Mouse (Mus musculus): ENCODE measurements around the gene Dstyk.
"Not testable (repeated sequence)": the region's sequence is repeated elsewhere in the genome, so short reads cannot be mapped to it uniquely, and the experiment has no call there.

GRCm38 (mm10) chr1:132470031-132470430, 52.7 kb downstream of the Dstyk start:
- TF ChIP-seq POLR2A (IDR thresholded peaks at IDR 0.05; ENCODE audit: insufficient read length, low read depth); TCF12 (IDR thresholded peaks at IDR 0.05; ENCODE audit: insufficient read depth, poor library complexity, severe bottlenecking); REST (IDR thresholded peaks at IDR 0.05; ENCODE audit: insufficient read depth, insufficient read length); SRF (IDR thresholded peaks at IDR 0.05; ENCODE audit: control insufficient read depth, insufficient read length, low read depth); USF1 (IDR thresholded peaks at IDR 0.05; ENCODE audit: low read depth); CEBPB (IDR thresholded peaks at IDR 0.05; ENCODE audit: insufficient read depth, poor library complexity, severe bottlenecking); POLR2AphosphoS2 (IDR thresholded peaks at IDR 0.05; ENCODE audit: insufficient read length, low read depth): not testable (repeated sequence)

Measured in myocyte (in vitro differentiated cells).